Mouse (Mus musculus) c-Kit-positive CD71-positive TER-119-positive erythroid progenitor cells, embryonic 14.5 days (primary cell): ENCODE measurements around the gene Gm49361.

Experiments
- DNase-seq: peaks from one replicate; pipeline ENCODE4 v3.0.0-alpha.2; 2013; ENCODE audit warnings: low spot score

Gm49361 gene

DNA sequence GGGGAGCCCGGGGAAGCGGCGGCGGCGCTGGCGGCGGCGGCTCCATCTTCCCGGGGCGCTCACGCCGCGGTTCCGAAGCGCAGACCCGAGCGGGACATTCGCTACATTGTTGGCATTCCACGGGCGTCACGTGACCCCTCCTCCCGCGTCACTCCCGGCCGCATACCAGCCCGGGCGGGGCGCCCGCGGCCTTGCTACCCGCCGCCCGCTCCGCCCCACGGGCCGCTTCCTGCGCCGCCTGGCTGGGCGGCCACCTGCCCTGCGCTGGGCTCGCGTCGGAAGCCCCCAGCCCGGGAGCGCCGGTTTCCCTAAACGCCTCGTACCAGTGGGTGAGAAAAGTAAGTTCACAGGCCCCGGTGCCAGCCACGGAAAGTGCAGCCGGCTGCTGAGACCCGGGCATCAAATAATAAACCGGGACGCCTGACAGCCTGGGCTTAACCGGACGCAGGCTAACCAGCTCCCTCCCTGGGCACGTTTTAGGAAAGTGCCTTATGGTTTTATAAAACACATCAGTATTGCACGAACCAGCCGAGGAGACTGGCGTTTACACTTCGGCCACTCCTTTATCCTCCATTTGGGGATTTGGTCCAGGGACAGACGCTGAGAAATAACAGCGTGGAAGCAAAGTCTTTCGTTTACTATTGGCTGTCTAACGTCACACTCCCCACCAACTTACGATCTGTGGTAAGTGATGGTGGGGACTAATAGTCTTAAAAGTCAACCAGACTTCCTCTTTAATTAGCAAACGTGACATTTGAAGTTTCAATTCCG lies at the start of gene Gm49361:
TSS of gene Gm49361 (minus strand) at position 103 of the 771 bp plus-strand sequence.
- DNase-seq: peak; percentile 66

DNA sequence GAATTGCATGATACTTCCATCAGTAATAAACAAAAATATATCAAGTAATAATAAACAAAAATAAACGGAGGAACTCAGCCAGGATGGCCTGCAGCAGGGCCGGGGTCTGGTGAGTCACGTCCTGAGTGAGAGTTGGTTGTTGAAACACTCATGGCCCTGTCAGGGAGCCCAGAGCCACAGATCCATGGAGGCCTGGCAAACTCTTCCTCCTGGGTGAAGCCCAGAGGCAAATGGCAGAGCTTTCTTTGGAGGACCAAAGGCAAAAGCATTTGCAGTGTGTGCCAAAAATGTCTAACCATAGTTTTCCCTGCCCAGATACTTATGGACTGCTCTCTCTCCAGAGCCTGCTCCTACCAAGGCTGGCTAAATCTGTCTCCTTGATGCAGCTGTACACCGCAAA lies 45.3 kb upstream of the Gm49361 start:
- no peak for DNase-seq

DNA sequence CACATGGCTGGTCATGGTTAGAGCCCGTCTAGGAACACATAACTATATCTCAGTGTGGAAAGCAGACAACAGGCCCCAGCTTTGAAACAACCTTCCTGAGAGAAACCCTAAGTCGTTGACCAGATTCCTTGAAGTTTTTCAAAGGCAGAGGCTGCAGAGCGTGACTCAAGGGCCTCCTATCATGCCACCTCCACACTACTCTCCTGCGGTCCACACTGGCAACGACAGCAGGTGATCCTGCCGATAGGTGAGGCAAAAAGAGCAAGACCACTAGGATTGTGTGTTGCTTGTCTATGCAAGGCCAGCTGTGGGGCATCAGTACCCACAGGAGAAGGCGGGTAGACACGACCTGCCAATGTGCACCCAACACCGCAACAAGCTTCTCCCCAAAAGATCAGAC lies 43.9 kb upstream of the Gm49361 start:
- DNase-seq: no peak

DNA sequence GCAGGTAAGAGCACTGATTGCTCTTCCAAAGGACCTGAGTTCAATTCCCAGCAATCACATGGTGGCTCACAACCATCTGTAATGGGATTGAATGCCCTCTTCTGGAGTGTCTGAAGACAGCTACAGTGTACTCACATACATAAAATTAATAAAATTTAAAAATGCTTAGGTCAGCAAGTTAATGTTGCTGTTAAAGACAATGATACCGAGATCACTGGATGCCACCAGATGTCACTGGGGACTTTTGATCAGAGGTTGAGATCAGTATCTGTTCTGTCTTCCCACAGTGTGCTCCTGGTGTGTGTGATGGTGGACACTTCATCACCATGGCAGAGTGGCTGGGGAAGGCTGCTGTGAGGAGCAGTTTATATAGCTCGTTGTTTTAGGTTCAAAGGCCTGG lies 43.4 kb upstream of the Gm49361 start:
- no peak for DNase-seq

DNA sequence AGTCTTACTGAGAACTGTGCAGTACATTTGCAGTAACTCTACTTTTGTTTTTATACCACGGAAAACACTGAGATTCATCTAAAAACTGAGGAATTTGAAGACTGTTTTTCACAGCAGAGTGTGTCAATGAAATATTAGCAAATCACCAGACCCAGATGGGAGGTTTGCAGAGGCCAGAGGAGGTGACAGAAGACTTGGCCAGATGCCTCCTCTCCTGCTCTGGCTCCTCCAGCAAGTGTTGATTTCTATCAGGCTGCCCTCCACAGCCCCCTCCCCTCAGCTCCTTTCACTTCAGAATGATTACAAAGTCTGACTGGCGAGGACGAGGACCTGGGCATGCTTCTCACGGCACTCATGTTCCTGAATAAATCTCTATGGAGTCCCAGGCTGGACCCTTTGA lies 41.5 kb upstream of the Gm49361 start:
- no peak for DNase-seq

DNA sequence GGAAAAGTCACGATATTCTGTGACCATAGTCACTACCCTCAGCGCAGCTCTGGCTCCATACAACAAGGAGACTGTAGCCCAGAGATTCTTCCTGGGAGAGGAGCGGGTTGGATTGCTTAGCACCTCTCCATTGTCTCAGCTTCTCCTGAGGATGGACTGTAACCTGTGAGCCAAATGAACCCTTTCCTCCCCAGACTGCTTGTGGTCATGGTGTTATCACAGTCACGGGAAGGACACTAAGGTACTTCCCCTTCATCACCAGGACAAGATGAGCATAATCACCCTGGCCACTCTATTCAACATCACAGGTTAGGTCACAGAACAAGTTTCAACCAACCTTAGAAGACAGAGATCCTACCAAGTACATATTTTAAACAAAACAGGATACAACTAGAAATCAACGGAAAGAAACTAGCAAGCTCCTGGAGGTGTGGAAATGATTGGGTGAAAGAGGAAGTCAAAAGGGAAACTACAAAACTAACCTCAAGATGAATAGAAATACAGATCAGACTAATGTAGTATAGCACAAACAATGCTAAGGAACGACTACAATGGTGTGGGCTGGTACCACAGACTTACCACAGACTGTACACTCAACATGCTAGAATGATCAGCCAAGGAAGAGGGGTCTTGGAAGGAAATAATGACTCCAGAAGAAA lies 26.4 kb upstream of the Gm49361 start:
- no peak for DNase-seq

DNA sequence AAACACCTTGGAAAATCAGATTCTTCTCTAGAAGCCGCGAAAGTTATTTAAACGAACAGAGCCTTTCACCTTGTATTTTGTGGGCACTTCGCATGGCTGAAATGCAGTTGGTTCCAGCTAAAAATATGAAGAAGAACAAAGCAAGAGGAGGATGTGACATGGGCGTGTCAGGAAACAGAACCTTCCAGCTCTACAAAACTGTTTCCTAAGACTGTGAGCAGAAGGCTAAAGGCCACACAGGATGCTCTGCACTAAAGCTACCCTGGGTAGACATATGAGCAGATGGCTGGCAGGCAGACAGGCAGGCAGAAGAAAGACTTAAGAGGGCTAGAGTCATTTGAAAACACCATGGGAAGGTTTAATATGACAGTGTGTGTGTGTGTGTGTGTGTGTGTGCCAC lies 23.2 kb upstream of the Gm49361 start:
- DNase-seq: no peak

DNA sequence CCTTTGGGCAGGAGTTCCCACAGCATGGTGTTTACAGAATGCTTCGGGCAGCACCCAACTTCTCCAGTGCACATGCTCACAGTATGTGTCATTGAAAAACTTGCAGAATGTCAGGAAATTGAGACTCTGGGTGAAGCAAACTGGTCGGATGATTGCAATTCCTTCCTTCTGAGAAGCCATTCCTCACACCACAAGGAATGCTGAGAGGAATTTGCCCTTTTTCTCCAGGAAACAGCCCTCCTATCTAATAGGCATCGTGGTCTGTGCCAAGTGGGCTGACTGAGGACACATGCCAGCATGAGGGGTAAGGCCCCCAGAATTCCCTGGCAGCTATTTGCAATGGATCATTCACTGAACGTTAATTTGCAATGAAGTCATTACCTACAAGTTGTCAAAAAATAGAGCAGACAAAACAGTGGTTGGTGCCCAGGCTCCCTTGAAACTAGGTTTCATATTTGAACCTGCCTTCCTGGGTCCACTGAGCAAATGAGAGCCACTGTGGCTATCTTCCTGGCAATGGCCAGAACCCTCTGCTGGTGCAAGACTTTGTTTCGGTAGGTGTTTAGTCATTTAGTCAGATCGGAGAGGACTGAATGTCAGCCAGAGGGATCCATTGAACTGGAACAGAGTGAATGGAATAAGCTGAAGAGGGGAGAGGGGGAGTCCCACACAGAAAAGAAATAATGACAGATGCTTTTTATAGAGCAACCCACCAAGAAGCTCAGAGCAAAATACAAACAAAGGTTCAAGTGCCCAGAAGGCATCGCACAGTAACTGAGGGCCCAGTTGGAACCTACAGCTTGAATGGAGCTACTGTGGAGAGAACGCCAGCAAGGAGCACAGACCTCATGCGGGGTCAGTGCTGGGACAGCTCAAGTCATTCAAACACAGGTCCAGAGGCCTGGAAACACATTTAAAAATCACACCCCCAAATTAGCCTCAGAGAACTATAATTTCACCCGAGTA lies 14.8 kb upstream of the Gm49361 start:
- DNase-seq: no peak

DNA sequence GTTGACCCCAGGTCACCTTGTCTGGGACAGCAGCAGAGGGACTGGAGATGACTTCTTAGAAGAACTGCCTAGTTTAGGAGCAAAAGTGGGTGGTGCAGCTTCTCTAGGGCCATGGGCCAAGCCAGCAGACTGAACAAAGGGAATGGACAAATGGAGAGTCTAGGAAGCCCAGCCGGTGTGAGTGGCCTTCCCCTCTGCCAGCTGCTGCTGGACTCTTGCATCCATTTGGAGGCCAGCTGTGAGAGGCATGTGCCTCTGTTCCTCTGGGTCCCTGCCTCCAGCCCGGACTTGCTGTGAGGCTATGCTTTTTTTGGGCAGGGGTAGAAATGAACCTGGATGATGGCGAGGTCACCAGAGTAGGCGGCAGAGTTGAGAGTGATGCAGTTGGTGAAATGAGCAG lies 12.3 kb upstream of the Gm49361 start, which contains the start of gene Lats2:
TSS of gene Lats2 (minus strand) at position 152 of the 400 bp plus-strand sequence.
- DNase-seq: no peak

DNA sequence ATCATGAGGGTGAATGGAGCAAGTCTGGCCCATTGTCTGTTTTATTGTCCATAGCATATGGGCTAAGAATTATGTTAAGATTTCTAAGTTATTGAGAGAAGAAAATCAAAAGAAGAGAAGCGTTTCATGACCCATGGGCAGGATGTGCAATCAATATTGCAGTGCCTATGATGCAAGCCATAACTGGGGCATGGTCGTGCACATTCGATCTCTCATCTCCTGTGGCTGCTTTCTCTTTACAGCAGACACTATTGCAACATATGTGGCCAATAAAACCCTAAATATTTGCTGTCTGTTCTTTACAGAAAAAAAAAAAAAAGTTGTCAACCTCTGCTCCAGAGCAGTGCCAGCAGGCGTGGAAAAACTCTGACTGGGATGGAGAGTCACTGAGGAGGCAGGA lies 10.2 kb upstream of the Gm49361 start:
- DNase-seq: no peak

DNA sequence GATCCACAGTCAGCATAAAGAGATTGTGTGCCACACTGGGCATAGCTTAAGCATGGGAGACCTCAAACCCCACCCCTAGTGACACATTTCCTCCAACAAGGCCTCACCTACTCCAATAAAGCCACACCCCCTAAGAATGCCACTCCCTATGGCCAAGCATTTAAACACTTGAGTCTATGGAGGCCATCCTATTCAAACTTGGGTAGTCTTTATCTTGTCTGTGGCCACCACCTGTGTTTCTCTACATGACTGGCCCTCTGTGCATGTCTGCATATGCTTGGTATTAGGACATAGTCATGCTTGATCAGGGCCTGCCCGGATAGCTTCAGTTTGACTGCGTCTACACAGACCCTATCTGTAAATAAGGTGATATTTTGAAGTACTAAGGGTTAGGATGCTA lies 9.8 kb upstream of the Gm49361 start:
- DNase-seq: peak; percentile 49

DNA sequence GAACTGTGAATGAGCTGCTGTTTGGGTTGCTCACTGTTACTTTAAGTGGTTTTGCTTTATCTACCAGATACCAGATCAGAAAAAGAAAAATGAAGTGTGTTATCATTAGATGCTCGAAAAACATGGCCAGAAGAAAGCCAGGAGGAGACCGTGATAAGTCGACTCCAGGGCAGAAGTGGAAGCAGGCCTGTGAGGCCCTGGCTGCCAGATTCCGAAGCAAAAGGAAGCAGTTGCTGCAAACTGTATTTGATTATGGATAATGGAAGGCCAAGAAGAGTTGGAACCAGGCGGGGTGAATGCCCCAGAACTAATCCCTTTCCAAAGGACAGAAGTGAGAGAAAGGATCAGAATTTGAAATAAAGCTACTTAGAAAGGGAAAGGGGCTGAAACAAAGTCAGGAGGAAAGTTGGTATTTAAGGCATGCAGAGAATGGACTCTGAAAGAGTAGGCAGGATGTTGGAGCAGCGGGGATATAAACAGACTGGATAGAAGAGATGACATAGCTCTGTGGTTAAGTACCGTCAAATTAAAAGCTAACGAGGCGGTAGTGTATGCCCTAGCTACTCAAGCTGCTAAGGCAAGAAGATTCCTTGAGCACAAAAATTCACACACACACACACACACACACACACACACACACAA lies 7.6 kb upstream of the Gm49361 start:
- peak; percentile 60 for DNase-seq

DNA sequence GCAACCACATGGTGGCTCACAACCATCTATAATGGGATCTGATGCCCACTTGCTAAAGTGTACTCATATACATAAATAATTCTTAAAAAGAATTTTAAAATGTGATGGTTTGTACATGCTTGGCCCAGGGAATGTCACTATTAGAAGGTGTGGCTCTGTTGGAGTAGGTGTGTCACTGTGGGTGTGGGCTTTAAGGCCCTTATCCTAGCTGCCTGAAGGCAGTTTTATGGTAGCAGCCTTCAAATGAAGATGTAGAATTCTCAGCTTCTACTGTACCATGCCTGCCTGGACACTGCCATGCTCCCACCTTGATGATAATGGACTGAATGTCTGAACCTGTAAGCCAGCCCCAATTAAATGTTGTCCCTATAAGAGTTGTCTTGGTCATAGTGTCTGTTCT lies 5.1 kb upstream of the Gm49361 start:
- DNase-seq: peak; percentile 50

DNA sequence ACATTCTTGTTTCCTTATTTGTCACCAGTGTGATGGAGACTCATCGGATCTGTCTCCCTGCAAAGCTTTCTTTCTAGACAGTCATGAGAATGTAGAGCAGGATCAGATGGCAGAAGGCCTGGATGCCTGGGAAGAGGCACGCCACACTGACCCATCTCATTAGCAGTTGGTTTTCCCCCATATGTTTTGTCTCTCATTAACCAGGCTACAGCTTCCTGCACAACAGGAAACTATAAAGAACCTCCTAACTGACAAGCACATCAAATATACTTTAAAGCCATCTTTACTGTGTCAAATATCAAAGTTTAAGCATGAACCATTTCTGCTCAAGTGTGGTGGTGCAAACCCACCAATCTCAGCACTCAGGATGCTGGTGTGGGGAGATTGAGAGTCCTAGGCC lies 3.6 kb upstream of the Gm49361 start:
- no peak for DNase-seq

DNA sequence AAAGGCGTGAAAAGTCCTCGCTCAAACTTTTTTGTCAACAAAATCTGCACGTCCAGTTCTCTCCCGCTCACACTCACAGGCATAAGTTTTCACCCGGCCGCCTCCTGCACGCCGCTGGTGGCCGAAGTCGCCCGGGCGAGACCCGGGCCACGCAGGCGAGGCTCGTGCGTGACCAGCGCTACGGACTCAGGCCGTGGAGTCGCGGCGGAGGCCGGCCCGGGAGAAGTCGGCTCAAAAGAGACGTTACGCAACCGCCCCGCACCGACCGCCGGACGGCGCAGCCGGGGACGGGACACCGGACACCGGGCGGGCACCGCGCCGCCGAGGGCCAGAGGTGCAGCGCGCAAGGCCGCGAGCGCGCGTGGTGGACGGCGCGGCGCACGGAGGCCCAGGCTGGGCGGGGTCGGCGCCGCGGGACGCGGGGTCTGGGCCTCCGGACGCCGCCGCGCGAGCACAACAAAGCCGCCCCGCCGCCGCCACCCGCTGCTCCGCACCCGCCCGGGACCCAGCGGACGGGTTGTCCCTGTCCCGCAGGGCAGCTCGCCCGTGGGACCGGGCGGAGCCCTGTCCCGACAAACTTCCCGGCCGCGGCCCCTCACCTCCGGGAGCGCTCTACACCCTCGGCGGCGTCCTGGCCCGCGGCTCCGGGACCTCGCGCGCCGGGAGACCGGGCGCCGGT lies 473 bp downstream of the Gm49361 start:
- no peak for DNase-seq

DNA sequence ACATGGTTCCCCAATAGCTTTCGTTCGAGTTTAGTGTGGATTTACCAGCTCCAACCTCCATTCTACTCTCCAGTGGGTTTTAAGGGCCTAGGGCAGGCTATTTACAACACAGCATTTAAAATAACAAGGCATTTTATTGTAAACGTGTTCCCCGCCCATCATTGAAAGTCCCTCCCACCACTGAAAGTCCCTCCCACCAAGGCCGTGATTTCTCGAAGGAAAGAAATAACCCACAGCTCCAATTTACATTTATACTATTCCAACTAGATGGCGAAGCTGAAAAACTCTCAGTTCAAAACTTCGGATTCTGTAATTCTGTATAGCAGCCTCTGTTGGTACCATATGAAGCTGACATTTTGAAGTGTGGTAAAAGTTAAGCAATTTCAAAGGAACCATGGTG lies 1.4 kb downstream of the Gm49361 start:
- DNase-seq: no peak

DNA sequence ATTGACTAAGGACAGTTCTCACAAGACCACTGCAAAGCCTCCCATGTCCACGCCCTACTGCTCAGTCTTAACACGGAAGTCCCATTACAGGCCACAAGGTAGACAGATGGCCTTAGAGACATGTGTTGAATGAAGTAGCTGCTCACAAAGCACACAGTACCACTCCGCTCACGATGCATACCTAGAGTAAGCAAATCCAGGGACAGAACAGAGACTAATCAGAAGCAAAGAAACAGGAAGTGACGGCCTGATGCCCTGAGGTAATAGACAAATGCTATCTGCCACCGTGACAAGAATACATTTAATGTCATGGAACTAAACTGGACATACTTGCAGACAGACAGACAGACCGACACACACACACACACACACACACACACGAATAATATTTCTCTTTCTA lies 5.3 kb downstream of the Gm49361 start:
- DNase-seq: no peak

DNA sequence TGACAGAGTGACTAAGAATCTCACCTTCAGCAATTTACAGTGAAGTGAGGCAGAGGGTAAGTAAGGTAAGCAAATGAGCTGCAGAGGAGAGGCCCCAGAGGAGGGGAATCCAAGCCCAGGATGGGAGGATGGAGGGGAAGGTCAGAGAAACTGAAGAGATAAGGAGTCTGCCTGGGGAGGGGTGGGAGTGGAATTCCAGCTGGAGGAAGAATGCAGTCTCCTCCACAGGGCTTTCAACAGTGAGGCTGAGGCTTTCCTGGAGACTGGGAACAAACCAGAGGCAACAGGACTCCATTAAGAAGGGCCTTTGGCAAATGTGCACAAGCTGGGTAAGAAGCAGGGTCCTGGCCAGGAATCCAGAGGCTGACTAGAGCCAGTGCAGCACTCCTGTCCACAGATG lies 8.8 kb downstream of the Gm49361 start:
- no peak for DNase-seq

DNA sequence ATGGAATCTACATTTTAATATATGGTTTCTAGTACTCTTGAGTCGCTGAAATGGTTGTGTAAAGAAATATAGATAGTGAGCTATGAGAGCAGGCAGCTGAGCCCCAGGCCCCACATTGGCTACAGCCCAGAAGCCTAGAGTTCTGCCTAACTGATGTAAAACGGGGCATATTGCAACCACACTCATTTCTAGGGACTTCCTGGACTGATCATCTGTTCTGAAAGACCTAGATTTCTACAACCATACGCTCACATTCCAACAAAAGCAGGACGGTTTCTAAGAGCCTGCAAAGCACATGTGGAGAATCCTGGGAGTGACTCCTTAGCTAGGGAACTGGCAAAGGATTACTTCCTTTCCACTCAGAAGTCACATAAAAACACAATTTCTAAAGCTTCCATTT lies 9.8 kb downstream of the Gm49361 start:
- no peak for DNase-seq

DNA sequence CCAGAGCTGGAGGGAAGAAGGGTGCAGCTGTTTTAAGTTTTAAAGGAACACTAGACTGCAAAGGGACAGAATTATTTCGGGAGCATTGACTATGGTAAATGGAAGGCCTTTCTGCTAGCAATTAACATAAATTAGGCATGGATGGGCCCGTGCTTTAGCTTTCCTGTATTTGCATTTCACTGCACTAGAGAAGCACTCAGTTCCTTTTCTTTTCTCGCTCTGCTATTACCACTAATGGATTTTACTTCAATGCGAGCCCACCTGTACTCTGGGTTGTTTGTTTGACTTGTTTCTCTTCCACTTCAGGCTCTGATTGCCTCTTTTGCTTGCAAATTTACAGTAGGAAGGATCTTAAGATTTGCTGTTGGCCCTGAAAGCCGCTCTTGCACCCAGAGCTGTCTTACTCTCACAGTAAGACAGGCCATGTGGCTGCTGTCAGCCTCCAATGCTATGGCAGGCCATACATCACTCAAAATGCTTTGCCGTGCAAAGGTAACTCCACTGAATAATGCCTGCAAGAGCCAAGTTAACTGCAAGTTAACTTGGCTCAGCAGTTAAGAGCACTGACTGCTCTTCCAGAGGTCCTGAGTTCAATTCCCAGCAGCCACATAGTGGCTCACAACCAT lies 13.1 kb downstream of the Gm49361 start:
- DNase-seq: no peak

DNA sequence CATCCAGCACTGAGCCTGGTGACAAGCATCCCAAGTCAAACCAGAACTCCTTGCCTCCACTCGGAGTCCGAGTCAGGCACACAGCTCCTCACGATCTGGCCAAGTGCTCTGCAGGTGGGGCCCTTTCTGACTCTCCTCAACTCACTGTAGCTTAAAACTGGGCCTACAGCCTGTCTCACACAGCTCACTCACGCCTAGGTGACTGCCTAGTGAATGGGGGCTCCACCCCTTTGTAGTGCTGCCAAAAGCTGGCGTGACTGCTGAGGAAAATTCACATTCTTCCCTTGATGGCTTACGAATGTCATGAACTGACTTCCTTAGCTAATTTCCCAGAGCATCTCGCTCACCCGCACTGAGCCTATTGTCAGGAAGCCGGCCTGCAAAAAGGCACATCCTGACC lies 15.4 kb downstream of the Gm49361 start:
- DNase-seq: no peak
